In the genomic region with DNA sequence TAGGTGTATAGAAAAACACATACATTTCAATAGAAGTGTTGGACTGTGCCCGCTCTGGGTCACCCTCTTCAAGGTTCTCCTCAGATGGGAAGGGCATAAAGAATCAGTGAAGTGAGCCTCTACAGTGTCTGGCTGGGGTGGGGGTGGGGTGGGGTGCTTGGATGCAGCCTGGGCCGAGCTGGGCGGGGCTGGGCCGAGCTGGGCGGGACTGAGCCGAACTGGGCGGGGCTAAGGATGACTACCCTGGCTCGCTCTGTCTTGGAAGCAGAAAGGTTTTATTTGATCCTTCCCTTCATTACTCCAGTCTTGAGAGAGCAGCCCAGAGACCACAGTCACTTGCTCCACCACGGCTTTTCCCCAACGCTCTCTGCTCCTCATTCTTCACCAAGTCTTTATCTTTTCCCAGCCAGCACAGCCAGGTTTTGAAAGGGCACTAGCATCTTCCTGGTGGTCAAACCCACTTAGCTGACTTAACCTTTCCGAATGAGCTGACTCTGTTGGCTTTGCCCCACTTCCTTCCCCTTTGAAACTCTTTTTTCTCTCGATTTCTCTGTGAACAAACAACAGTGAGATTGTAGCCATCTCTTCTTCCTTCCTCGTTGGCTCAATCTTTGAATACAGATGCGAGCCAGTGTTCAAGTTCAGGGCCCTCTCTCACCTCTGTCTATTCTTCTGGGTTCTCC, we compare ENCODE assay signal across 1 mouse cellular context.
TF ChIP-seq lines count a peak whose summit lies in the region.

No protein-coding gene starts in this region.

TF ChIP-seq in CH12.LX, 34 proteins besides CTCF, POLR2A, EP300 and RAD21 (continued from another document):
- no peak for TF ChIP-seq NRF1 (IDR thresholded peaks at IDR 0.05; ENCODE audit: low read depth, low read length)
- no peak for TF ChIP-seq E2F4 (IDR thresholded peaks at IDR 0.05; ENCODE audit: insufficient replicate concordance, low read depth, low read length)
- TF ChIP-seq GABPA (IDR thresholded peaks at IDR 0.05; ENCODE audit: insufficient replicate concordance, low read depth, low read length) = no peak
- peak; percentile 53; the same call in 1 of the 2 replicates for TF ChIP-seq MXI1 (IDR thresholded peaks at IDR 0.05; ENCODE audit: low read depth, low read length)
- TF ChIP-seq MAX (IDR thresholded peaks at IDR 0.05; ENCODE audit: low read length) = 0 out of 2 replicates have a peak, but pooled peaks have one; percentile 13
- peak; percentile 57 for TF ChIP-seq IRF4 (IDR thresholded peaks at IDR 0.05; ENCODE audit: low read depth, low read length)
- no peak for TF ChIP-seq ZMIZ1 (IDR thresholded peaks at IDR 0.05; ENCODE audit: low read depth, low read length)
- TF ChIP-seq ELF1 (IDR thresholded peaks at IDR 0.05; ENCODE audit: low read depth, low read length) = peak; percentile 58
